Mouse (Mus musculus) kidney, adult 2 months (tissue): ENCODE data around the gene Lgals2. TPM values are rescaled to one million over a fixed set of nuclear protein-coding genes. Genes with fewer than 3 reads are reported as not detected.

Experiments used
- DNase-seq: peaks from one replicate; pipeline ENCODE4 v3.0.0; 2021
- H3K27ac ChIP-seq: fragments of 200-500 bp; 2 replicates; pipeline ENCODE4 v1.5.1; 2012; ENCODE audit warnings: low read depth, low read length, control low read depth, inconsistent platforms; ENCODE audit not compliant: insufficient read depth
- H3K27me3 ChIP-seq: fragments of 200-500 bp; replicated peaks from 2 replicates; pipeline ENCODE4 v1.6.1; 2012; ENCODE audit warnings: mild to moderate bottlenecking, moderate library complexity, low read length, inconsistent platforms; ENCODE audit not compliant: control insufficient read depth, insufficient read depth
- H3K36me3 ChIP-seq: fragments of 200-500 bp; 2 replicates; pipeline ENCODE4 v1.6.1; 2012; ENCODE audit warnings: mild to moderate bottlenecking, moderate library complexity, low read length, inconsistent platforms; ENCODE audit not compliant: control insufficient read depth, insufficient read depth
- H3K4me1 ChIP-seq: fragments of 200-500 bp; 2 replicates; pipeline ENCODE4 v1.6.1; 2011; ENCODE audit warnings: low read length; ENCODE audit not compliant: control insufficient read depth, insufficient read depth
- H3K4me3 ChIP-seq: fragments of 200-500 bp; 2 replicates; pipeline ENCODE4 v1.5.1; 2011; ENCODE audit warnings: mild to moderate bottlenecking, low read depth, low read length, control low read depth; ENCODE audit not compliant: insufficient read depth
- CTCF ChIP-seq: fragments of 200-500 bp; conservative IDR thresholded peaks from 2 replicates; pipeline ENCODE4 v1.5.1; 2011; ENCODE audit warnings: low read depth, mild to moderate bottlenecking, control low read depth, low read length, moderate library complexity, mixed read lengths; ENCODE audit not compliant: insufficient read depth, insufficient read length
- POLR2A ChIP-seq: fragments of 200-500 bp; IDR thresholded peaks from one replicate; pipeline ENCODE4 v1.6.1; 2011; ENCODE audit warnings: low read depth, low read length, control low read depth
- WGBS: fragments of 180-500 bp; shearing (Covaris S2); methylation state at CpG from one replicate; pipeline ENCODE4 v1.1.7; 2018; 5-methylcytosine and 5-hydroxymethylcytosine counted together
- polyA plus RNA-seq: library from polyadenylated mRNA; depleted of rRNA; stranded (reverse); fragments of >200 nt; gene quantifications from 2 replicates; pipeline ENCODE4 v1.2.3, GENCODE M21; 2012

The Lgals2 gene
- polyA plus RNA-seq, 1 experiment: 0.25 TPM

DNA sequence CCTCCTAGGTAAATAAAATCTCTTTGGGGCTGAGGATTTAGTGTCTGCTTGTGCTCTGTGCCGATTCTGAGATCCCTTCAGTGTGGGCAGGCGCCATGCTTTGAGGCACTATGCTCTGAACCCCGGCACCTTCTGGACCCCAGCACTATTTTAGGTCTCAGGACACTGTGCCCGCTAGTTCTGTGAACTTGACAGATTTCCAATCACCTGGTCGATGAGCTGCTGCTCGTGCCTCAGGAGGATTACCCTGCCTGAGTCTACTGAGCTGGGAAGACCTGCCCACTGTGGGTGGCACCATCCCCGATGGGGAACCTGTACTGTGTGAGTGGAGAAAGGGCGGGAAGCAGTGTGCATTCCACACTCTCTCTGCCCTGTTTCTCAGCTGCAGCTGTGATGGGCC, 19.7 kb upstream of the Lgals2 start:
- DNase-seq: no peak
- no peak overlapping the region for H3K4me3 ChIP-seq
- 79% methylated on average over 8 of the region's 8 CpGs for WGBS
- H3K27me3 ChIP-seq: no peaks in the 10 kb centered on the region
- peaks cover 4% of the 10 kb centered on the region; the same call in 1 of the 2 replicates for H3K4me1 ChIP-seq
- peak overlapping the region; percentile 92; the same call in 1 of the 2 replicates for H3K27ac ChIP-seq
- TF ChIP-seq POLR2A: no peak
- TF ChIP-seq CTCF: no peak
- H3K36me3 ChIP-seq: no peaks in the 10 kb centered on the region

DNA sequence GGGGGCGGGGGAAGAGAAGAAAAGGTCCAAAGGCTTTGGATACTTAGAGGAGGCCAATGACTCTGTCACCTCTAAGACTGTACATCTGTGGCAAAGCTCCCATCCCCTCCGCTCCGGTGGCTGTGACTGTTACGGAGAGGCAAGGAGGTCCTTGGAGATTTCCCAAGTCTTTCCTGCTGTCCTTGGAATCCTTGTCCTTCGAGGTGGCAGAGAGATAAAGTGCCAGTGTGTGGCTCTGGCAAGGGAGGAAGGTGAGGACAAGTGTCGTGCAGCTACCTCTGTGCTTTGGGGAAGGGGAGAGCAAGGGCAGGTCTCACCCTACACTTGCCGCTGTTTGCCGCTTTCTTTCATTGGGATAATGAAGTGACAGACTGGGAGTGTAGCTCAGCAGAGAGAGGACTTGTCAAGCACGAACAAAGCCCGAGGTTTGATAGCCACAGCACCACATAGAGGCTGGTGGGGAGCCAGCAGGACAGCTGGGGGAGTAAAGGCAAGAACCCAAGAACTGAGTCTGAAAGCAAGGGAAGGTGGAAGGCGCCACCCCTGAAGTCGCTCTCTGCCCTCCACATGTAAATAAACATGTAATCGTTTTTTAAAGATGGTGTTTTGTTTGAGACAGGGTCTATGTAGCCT, 18.6 kb upstream of the Lgals2 start:
- no peak overlapping the region for H3K4me3 ChIP-seq
- H3K27ac ChIP-seq: no peak overlapping the region
- TF ChIP-seq POLR2A (no peak), CTCF (no peak)
- H3K36me3 ChIP-seq: no peaks in the 10 kb centered on the region
- no peak for DNase-seq
- no peaks in the 10 kb centered on the region for H3K27me3 ChIP-seq
- peaks cover 4% of the 10 kb centered on the region; the same call in 1 of the 2 replicates for H3K4me1 ChIP-seq
- 68% methylated on average over 13 of the region's 13 CpGs for WGBS

DNA sequence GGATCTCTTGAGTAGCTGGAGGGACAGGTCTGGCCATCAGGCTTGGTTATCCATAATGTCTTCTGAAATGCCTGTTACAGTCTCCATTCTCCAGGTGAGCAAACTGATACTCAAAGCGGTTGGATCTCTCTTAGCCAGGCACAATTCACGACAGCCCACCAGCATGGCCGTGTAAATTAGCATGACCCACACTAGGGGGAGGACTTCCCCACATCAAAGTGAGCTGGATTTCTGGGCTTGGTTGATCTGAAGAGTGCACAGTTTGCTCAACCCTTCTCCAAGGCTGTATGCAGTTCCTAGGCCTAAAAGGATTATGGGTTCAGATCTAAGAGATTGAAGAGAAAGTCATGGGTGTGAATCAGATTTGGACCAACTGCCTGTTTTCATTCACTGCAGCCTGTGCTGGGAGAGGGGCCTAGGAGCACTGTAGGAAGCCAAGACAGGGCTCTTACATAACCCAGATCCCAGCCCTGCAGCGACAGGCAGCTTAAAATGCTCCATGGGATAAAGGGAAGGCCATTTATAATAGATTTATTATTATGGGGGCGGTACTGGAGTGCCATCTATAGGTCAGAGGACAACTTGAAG, 16.8 kb upstream of the Lgals2 start:
- peaks cover 7% of the 10 kb centered on the region; the same call in 1 of the 2 replicates for H3K4me1 ChIP-seq
- WGBS: 59% methylated on average over 5 of the region's 5 CpGs
- no peak overlapping the region for H3K27ac ChIP-seq
- no peak for DNase-seq
- no peak for TF ChIP-seq POLR2A
- no peak for TF ChIP-seq CTCF
- no peak overlapping the region for H3K4me3 ChIP-seq
- H3K36me3 ChIP-seq: no peaks in the 10 kb centered on the region
- no peaks in the 10 kb centered on the region for H3K27me3 ChIP-seq

DNA sequence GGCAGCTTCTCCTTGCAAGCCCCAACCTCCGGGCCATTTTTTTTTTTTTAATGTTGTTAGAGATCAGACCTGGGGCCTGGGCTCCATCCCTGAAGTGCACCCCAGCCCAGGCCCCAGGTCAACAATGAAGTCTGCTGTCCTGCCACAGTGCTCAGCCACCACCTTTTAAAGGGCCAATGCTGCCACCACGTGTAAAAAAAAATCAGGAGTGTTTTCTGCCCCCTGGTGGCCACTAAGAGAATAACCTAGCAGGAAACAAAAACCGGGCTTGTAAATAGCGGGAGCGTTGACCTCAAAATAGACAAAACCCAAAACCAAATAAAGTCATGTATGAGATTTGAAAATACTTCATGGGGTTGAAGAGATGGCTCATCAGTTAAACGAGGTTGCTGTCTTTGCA, 14.4 kb upstream of the Lgals2 start:
- TF ChIP-seq POLR2A (no peak), CTCF (peak; percentile 55)
- Histone ChIP-seq H3K27me3 (no peaks in the 10 kb centered on the region), H3K4me3 (no peak overlapping the region), H3K4me1 (peaks cover 3% of the 10 kb centered on the region; the same call in 1 of the 2 replicates), H3K36me3 (no peaks in the 10 kb centered on the region), H3K27ac (no peak overlapping the region)
- peak; percentile 66 for DNase-seq
- WGBS: 21% methylated on average over 6 of the region's 6 CpGs

DNA sequence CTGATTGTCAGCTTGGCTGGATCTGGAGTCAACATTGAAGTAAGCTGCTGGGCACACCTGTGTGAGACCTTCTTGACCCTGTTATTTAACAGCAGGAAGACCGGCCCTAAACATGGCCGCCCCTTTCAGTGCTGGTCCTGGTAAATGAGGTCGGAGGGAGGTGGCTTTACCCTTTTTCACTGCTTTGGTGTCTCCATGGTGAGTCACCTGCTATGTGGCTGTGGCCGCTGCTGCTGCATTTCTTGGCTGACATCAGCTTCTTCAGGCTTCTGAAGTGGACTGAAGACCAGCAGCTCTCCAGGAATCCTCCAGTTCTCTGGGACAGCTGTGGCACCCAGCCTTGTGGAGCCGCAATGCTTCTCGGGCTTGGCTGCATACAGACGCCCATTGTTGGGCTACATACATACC, 13.5 kb upstream of the Lgals2 start:
- 57% methylated on average over 7 of the region's 7 CpGs for WGBS
- Histone ChIP-seq H3K27ac (peak overlapping the region; percentile 57), H3K36me3 (no peaks in the 10 kb centered on the region), H3K4me1 (peaks cover 5% of the 10 kb centered on the region; the same call in 1 of the 2 replicates), H3K4me3 (no peak overlapping the region), H3K27me3 (no peaks in the 10 kb centered on the region)
- TF ChIP-seq CTCF (no peak), POLR2A (no peak)
- DNase-seq: no peak

DNA sequence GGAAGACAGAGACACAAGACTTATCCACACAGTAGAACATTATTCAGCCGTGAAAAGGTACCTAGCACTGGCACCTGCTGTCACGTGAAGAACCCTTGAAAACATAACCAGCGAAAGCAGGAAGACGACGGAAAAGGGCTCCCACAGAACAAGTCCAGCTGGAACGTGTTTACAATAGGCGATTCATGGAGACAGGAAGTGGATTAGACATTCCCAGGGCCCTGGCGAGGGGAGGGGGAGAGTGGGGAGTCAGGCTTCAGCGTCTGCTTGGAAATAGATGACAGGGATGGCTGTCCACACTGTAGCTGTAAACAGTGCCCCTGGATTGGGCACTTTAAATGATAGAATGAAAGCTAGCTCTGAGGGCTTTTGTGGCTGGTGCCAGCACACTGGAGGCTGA, 13.1 kb upstream of the Lgals2 start:
- Histone ChIP-seq H3K36me3 (no peaks in the 10 kb centered on the region), H3K4me1 (peaks cover 6% of the 10 kb centered on the region; the same call in 1 of the 2 replicates), H3K27ac (peak overlapping the region; percentile 69), H3K27me3 (no peaks in the 10 kb centered on the region), H3K4me3 (no peak overlapping the region)
- no peak for TF ChIP-seq CTCF
- no peak for TF ChIP-seq POLR2A
- 34% methylated on average over 9 of the region's 9 CpGs for WGBS
- peak; percentile 75 for DNase-seq

DNA sequence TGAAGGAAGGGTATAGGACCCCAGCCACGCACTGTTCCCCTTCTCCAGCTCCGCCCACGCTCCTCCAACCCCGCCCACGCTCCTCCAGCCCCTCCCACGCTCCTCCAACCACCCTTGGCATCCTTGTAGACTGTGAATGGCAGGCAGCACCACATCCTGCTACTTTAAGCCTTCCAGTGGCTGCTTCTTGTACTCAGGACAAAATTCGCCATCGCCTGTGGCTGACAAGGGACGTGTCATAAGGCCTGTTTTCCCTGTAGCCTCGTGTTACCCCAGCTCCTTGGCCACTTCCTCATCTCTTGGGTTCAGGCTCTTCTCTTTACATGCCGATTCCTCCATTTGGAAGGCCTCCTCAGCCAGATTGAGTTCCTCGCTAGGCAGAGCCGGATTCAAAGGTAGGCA, 8.5 kb upstream of the Lgals2 start:
- 58% methylated on average over 13 of the region's 13 CpGs for WGBS
- Histone ChIP-seq H3K27ac (no peak overlapping the region), H3K27me3 (no peaks in the 10 kb centered on the region), H3K4me1 (peaks cover 6% of the 10 kb centered on the region; the same call in 1 of the 2 replicates), H3K4me3 (no peak overlapping the region), H3K36me3 (no peaks in the 10 kb centered on the region)
- TF ChIP-seq CTCF (no peak), POLR2A (no peak)
- DNase-seq: no peak
